In the genomic region with DNA sequence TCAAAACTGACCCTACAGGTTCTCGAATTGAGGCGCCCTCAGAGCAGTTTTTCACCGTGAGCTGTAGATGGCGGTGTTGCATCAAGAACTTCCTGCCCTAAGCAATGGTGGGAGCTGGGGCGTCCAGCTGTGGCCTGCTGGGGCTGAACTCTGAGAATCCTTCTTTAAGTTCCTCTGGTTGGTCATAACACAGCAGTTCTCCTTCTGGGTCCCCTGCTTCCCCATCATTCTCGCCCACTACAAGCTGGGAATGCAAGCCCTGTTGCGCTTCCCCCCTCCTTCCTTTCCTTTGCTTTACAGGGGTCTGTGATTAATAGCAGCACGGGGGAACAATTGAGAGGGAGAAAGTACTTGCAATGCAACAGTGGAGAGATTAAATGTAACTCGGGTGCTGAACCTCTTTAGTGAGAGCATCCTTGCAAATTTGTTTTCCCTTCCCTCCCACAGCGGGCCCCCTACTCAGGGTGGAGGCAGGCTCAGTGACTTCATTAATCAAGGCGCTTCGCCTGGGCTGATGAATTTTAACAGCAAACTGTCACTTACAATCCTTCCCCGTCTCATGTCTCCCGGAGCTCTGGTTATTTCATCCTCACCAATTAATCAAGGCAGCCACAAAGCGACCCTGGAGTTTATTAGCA, we compare ENCODE assay signal across 8 mouse cellular contexts.
A peak's percentile ranks its signal among the peaks of the same experiment; 100 is the strongest.
DNase-seq lines count a peak whose midpoint lies in the region; ATAC-seq and TF ChIP-seq lines count a peak whose summit lies in the region.

No protein-coding gene starts in this region.

- peak overlapping the region; percentile 25 for H3K4me3 ChIP-seq in forebrain, postnatal 0 days (ENCODE audit: low read depth, low read length)
- H3K4me3 ChIP-seq in intestine, postnatal 0 days (ENCODE audit: low read depth, low read length), result no peak overlapping the region
- peak overlapping the region; percentile 22; the same call in 1 of the 2 replicates for H3K4me3 ChIP-seq in midbrain, postnatal 0 days (ENCODE audit: low read depth, low read length)

- H3K4me1 ChIP-seq in forebrain, postnatal 0 days (ENCODE audit: insufficient read depth), result no peaks in the 10 kb centered on the region
- H3K4me1 ChIP-seq in intestine, postnatal 0 days (replicated peaks; ENCODE audit: control insufficient read depth, insufficient read depth, low read length), result no peaks in the 10 kb centered on the region
- no peaks in the 10 kb centered on the region for H3K4me1 ChIP-seq in midbrain, postnatal 0 days (ENCODE audit: insufficient read depth, low read length)

- no peak overlapping the region for H3K27ac ChIP-seq in forebrain, postnatal 0 days (ENCODE audit: low read depth, low read length)
- no peak overlapping the region for H3K27ac ChIP-seq in intestine, postnatal 0 days (ENCODE audit: low read depth, low read length)
- no peak overlapping the region for H3K27ac ChIP-seq in midbrain, postnatal 0 days (ENCODE audit: low read depth, low read length)

- ATAC-seq in forebrain, postnatal 0 days, result peak; percentile 92
- ATAC-seq in intestine, postnatal 0 days, result no peak
- ATAC-seq in midbrain, postnatal 0 days (ENCODE audit: low FRiP score), result peak; percentile 78

- intact Hi-C loops in left cerebral cortex, postnatal 36 days (cut with DNase I), result loop anchor here (10.0 kb wide), 2 partner anchors 1083 to 1353 kb away; a partner anchor contains a TSS

- peak overlapping the region; percentile 37 for H3K9ac ChIP-seq in forebrain, postnatal 0 days
- no peak overlapping the region for H3K9ac ChIP-seq in intestine, postnatal 0 days (ENCODE audit: low read depth, low read length)
- 0 out of 2 replicates have a peak overlapping the region, but pooled peaks have one; percentile 14 for H3K9ac ChIP-seq in midbrain, postnatal 0 days (replicated peaks; ENCODE audit: low read length, poor library complexity, severe bottlenecking)

- peak; percentile 87 for TF ChIP-seq CTCF in forebrain, postnatal 0 days (IDR thresholded peaks at IDR 0.05; ENCODE audit: low read depth)
- peak; percentile 73 for TF ChIP-seq CTCF in intestine, postnatal 0 days (IDR thresholded peaks at IDR 0.05; ENCODE audit: low read depth)
- TF ChIP-seq CTCF in midbrain, postnatal 0 days (IDR thresholded peaks at IDR 0.05), result peak; percentile 90

- peak overlapping the region; percentile 47 for H3K4me2 ChIP-seq in forebrain, postnatal 0 days (ENCODE audit: low read depth)
- 0 out of 2 replicates have a peak overlapping the region, but pooled peaks have one; percentile 9 for H3K4me2 ChIP-seq in intestine, postnatal 0 days (replicated peaks; ENCODE audit: low read depth)
- H3K4me2 ChIP-seq in midbrain, postnatal 0 days (ENCODE audit: low read depth, low read length, poor library complexity, severe bottlenecking), result peak overlapping the region; percentile 49

- no peaks in the 10 kb centered on the region for H3K36me3 ChIP-seq in forebrain, postnatal 0 days (ENCODE audit: insufficient read depth)
- H3K36me3 ChIP-seq in intestine, postnatal 0 days (ENCODE audit: control insufficient read depth, insufficient read depth), result no peaks in the 10 kb centered on the region
- no peaks in the 10 kb centered on the region for H3K36me3 ChIP-seq in midbrain, postnatal 0 days (ENCODE audit: insufficient read depth, low read length)

- peak; percentile 66 for DNase-seq in NIH3T3 (ENCODE audit: low read depth)
- peak; percentile 49 for DNase-seq in brain, embryonic 18.5 days (ENCODE audit: low read depth, low spot score)
- DNase-seq in forebrain, postnatal 0 days, result peak; percentile 84
- DNase-seq in left cerebral cortex, postnatal 36 days (ENCODE audit: low spot score in 2 of 2), result peak; percentile 52 to 58
- peak; percentile 91 for DNase-seq in midbrain, postnatal 0 days (ENCODE audit: low spot score)
- DNase-seq in testis, postnatal 14 days (ENCODE audit: low spot score), result peak; percentile 15
- no peak for DNase-seq in spleen, postnatal 36 days (ENCODE audit: low spot score in 2 of 2)

- H3K9me3 ChIP-seq in forebrain, postnatal 0 days (ENCODE audit: low read length), result no peaks in the 10 kb centered on the region
- H3K9me3 ChIP-seq in intestine, postnatal 0 days (ENCODE audit: control insufficient read depth), result no peaks in the 10 kb centered on the region
- H3K9me3 ChIP-seq in midbrain, postnatal 0 days (ENCODE audit: low read length), result no peaks in the 10 kb centered on the region

- H3K27me3 ChIP-seq in forebrain, postnatal 0 days (ENCODE audit: insufficient read depth, low read length), result no peaks in the 10 kb centered on the region
- no peaks in the 10 kb centered on the region for H3K27me3 ChIP-seq in intestine, postnatal 0 days (replicated peaks; ENCODE audit: control insufficient read depth, insufficient read depth, low read length)
- no peaks in the 10 kb centered on the region for H3K27me3 ChIP-seq in midbrain, postnatal 0 days (ENCODE audit: insufficient read depth, low read length)

- WGBS in forebrain, postnatal 0 days, result 2% methylated on average over 15 of the region's 15 CpGs
- WGBS in intestine, postnatal 0 days, result 11% methylated on average over 15 of the region's 15 CpGs
- WGBS in midbrain, postnatal 0 days, result 4% methylated on average over 15 of the region's 15 CpGs

Comparison
In these comparisons a context has a peak if more than half of its experiments do, and no peak if none do; other contexts are left out.
1. DNase-seq: peak in NIH3T3 (single experiment), brain, embryonic 18.5 days (single experiment), forebrain, postnatal 0 days (single experiment), left cerebral cortex, postnatal 36 days (2 of 2), midbrain, postnatal 0 days (single experiment) and testis, postnatal 14 days (single experiment); none in spleen, postnatal 36 days (0 of 2).
2. Peak in every context shown above with its lines, with median percentiles within 50 percentile points of each other: H3K4me2 ChIP-seq and CTCF ChIP-seq.